Mouse (Mus musculus) CH12.LX (cell line): Measurements from ENCODE around the gene Pitpnm3. TPM values are rescaled to one million over a fixed set of nuclear protein-coding genes. Genes with fewer than 3 reads are reported as not detected.

Experiments
- DNase-seq: peaks from one replicate; pipeline ENCODE4 v3.0.0-alpha.2; 2013; ENCODE audit errors: extremely low read depth
- H3K27ac ChIP-seq: 2 replicates; pipeline ENCODE4 v1.5.1; 2012; ENCODE audit warnings: low read depth, mild to moderate bottlenecking, control low read depth, moderate library complexity; ENCODE audit not compliant: insufficient read depth
- H3K27me3 ChIP-seq: replicated peaks from 2 replicates; pipeline ENCODE3; 2012; ENCODE audit warnings: inconsistent platforms
- H3K36me3 ChIP-seq, 2 experiments: replicated peaks in 1 of 2; 2 replicates each; pipeline versions ENCODE3 to v1.6.1; 2012; ENCODE audit warnings: inconsistent platforms in 1 of 2, low read length in 1 of 2, mild to moderate bottlenecking in 1 of 2, mixed read lengths in 1 of 2, moderate library complexity in 1 of 2; ENCODE audit not compliant: control insufficient read depth in 1 of 2, insufficient read depth in 1 of 2
- H3K4me1 ChIP-seq, 2 experiments: 2 replicates each; pipeline ENCODE4 v1.6.1; 2012; ENCODE audit warnings: inconsistent platforms in 1 of 2, moderate library complexity in 1 of 2; ENCODE audit not compliant: insufficient read depth in 2 of 2, control insufficient read depth in 1 of 2
- H3K4me2 ChIP-seq: 2 replicates; pipeline ENCODE4 v1.6.1; 2012; ENCODE audit warnings: low read depth, mild to moderate bottlenecking, control low read depth; ENCODE audit not compliant: poor library complexity, insufficient read depth, severe bottlenecking
- H3K4me3 ChIP-seq, 3 experiments: fragments of 150-350 bp in 1 of 3; sonication (generic) in 1 of 3; replicated peaks in 1 of 3; 2 replicates each; pipeline versions ENCODE3 to v1.5.1; 2011 to 2012; ENCODE audit warnings: low read depth in 2 of 3, low read length in 2 of 3, mild to moderate bottlenecking in 2 of 3, moderate library complexity in 2 of 3, control low read depth in 1 of 3, improper control_type of control experiment in 1 of 3, inconsistent platforms in 1 of 3, mixed read lengths in 1 of 3; ENCODE audit not compliant: poor library complexity in 1 of 3
- H3K79me2 ChIP-seq: replicated peaks from 2 replicates; pipeline ENCODE4 v1.6.1; 2012; ENCODE audit warnings: mild to moderate bottlenecking, moderate library complexity; ENCODE audit not compliant: control insufficient read depth, poor library complexity, insufficient read depth, severe bottlenecking; ENCODE audit errors: extremely low read depth
- H3K9ac ChIP-seq: 2 replicates; pipeline ENCODE4 v1.6.1; 2012; ENCODE audit warnings: low read depth, mild to moderate bottlenecking, control low read depth, moderate library complexity; ENCODE audit not compliant: insufficient read depth
- H3K9me3 ChIP-seq: replicated peaks from 2 replicates; pipeline ENCODE3; 2012; ENCODE audit warnings: low read length, inconsistent platforms, mixed read lengths
- CHD1 ChIP-seq: IDR thresholded peaks from 2 replicates; pipeline ENCODE4 v1.6.1; 2012; ENCODE audit warnings: low read depth, low read length, improper control_type of control experiment, inconsistent platforms
- E2F4 ChIP-seq: IDR thresholded peaks from 2 replicates; pipeline ENCODE4 v1.6.1; 2011; ENCODE audit warnings: low read depth, low read length, improper control_type of control experiment; ENCODE audit not compliant: insufficient replicate concordance
- ELF1 ChIP-seq: IDR thresholded peaks from 2 replicates; pipeline ENCODE4 v1.6.1; 2014; ENCODE audit warnings: low read depth, mild to moderate bottlenecking, inconsistent platforms, low read length, improper control_type of control experiment
- ETS1 ChIP-seq: conservative IDR thresholded peaks from 2 replicates; pipeline ENCODE4 v1.6.1; 2012; ENCODE audit warnings: low read depth, mild to moderate bottlenecking, inconsistent platforms, low read length, improper control_type of control experiment, moderate library complexity
- GABPA ChIP-seq: IDR thresholded peaks from 2 replicates; pipeline ENCODE4 v1.6.1; 2012; ENCODE audit warnings: low read depth, low read length, improper control_type of control experiment, inconsistent platforms; ENCODE audit not compliant: insufficient replicate concordance
- HCFC1 ChIP-seq: IDR thresholded peaks from 2 replicates; pipeline ENCODE4 v1.6.1; 2012; ENCODE audit warnings: low read depth, mild to moderate bottlenecking, inconsistent platforms, low read length, improper control_type of control experiment
- JUN ChIP-seq: IDR thresholded peaks from 2 replicates; pipeline ENCODE4 v1.6.1; 2011; ENCODE audit warnings: low read depth, mild to moderate bottlenecking, low read length, improper control_type of control experiment, moderate library complexity; ENCODE audit not compliant: insufficient read depth
- JUND ChIP-seq: conservative IDR thresholded peaks from 2 replicates; pipeline ENCODE4 v1.6.1; 2011; ENCODE audit warnings: low read depth, low read length, improper control_type of control experiment
- KAT2A ChIP-seq: IDR thresholded peaks from 2 replicates; pipeline ENCODE4 v1.6.1; 2012; ENCODE audit warnings: low read length, improper control_type of control experiment, inconsistent platforms; ENCODE audit not compliant: insufficient replicate concordance
- MYC ChIP-seq: IDR thresholded peaks from 2 replicates; pipeline ENCODE4 v1.6.1; 2011; ENCODE audit warnings: low read depth, mild to moderate bottlenecking, improper control_type of control experiment, low read length
- NELFE ChIP-seq: IDR thresholded peaks from 2 replicates; pipeline ENCODE4 v1.6.1; 2011; ENCODE audit warnings: low read depth, low read length, improper control_type of control experiment
- PAX5 ChIP-seq: IDR thresholded peaks from 2 replicates; pipeline ENCODE4 v1.6.1; 2012; ENCODE audit warnings: low read length, inconsistent platforms, mixed read lengths
- POLR2AphosphoS2 ChIP-seq: IDR thresholded peaks from 2 replicates; pipeline ENCODE4 v1.6.1; 2011; ENCODE audit warnings: low read depth, low read length, improper control_type of control experiment
- RAD21 ChIP-seq: IDR thresholded peaks from 2 replicates; pipeline ENCODE4 v1.6.1; 2011; ENCODE audit warnings: low read depth, mild to moderate bottlenecking, low read length, improper control_type of control experiment, moderate library complexity
- RCOR1 ChIP-seq: conservative IDR thresholded peaks from 2 replicates; pipeline ENCODE4 v1.6.1; 2012; ENCODE audit warnings: low read depth, mild to moderate bottlenecking, inconsistent platforms, low read length, improper control_type of control experiment
- USF2 ChIP-seq: conservative IDR thresholded peaks from 2 replicates; pipeline ENCODE4 v1.6.1; 2011; ENCODE audit warnings: low read depth, low read length, improper control_type of control experiment
- ZC3H11A ChIP-seq: IDR thresholded peaks from 2 replicates; pipeline ENCODE4 v1.6.1; 2012; ENCODE audit warnings: low read depth, mild to moderate bottlenecking, inconsistent platforms, low read length, improper control_type of control experiment
- ZKSCAN1 ChIP-seq: IDR thresholded peaks from 2 replicates; pipeline ENCODE4 v1.6.1; 2012; ENCODE audit warnings: low read depth, inconsistent platforms, low read length, improper control_type of control experiment, borderline replicate concordance
- ZMIZ1 ChIP-seq: IDR thresholded peaks from 2 replicates; pipeline ENCODE4 v1.6.1; 2012; ENCODE audit warnings: low read depth, mild to moderate bottlenecking, inconsistent platforms, low read length, improper control_type of control experiment
- ZNF384 ChIP-seq: IDR thresholded peaks from 2 replicates; pipeline ENCODE4 v1.6.1; 2012; ENCODE audit warnings: low read depth, low read length, improper control_type of control experiment, inconsistent platforms
- dilution Hi-C: fragments of 300-500 bp; cut with MboI; formaldehyde crosslinking; loops from 2 replicates; pipeline ENCODE4 v1.14.3; 2020; ENCODE audit warnings: low sequenced_read_pairs; ENCODE audit not compliant: extremely low pct_unique_long_range_greater_than_20kb, extremely low pct_ligation_motif_present
- in situ Hi-C: fragments of 300-500 bp; cut with MboI; formaldehyde crosslinking; loops from 3 replicates; pipeline ENCODE4 v1.14.3; 2019; ENCODE audit warnings: low sequenced_read_pairs, low pct_ligation_motif_present, low pct_unique_long_range_greater_than_20kb, mixed read lengths
- polyA plus RNA-seq: library from polyadenylated mRNA; unstranded; fragments of >175 nt; gene quantifications from 2 replicates; pipeline ENCODE4 v1.2.1, GENCODE M21; 2012; ENCODE audit warnings: low read depth; ENCODE audit not compliant: insufficient read length
- total RNA-seq, 2 experiments: library from RNA; depleted of rRNA; stranded (reverse); fragments of 300-350 nt in 1 of 2; fragments of >200 nt in 1 of 2; gene quantifications; 2 replicates each; pipeline ENCODE4 v1.2.3; 2012 to 2014

Gene Pitpnm3
- total and polyA plus RNA-seq, 3 experiments, result 0.08 to 0.59 (median 0.31) TPM

- dilution Hi-C loops, result no loop called here
- H3K4me3 ChIP-seq, result no peak overlapping the region
- peak overlapping the region; percentile 37 for H3K4me2 ChIP-seq
- no peak overlapping the region for H3K27ac ChIP-seq
- no peaks in the 10 kb centered on the region for H3K36me3 ChIP-seq
- peaks cover 6 to 24% of the 10 kb centered on the region in 2 experiments; a peak in 3 of 4 replicates for H3K4me1 ChIP-seq
- in situ Hi-C loops, result no loop called here
- no peak overlapping the region for H3K9ac ChIP-seq
- H3K27me3 ChIP-seq, result peaks cover 65% of the 10 kb centered on the region
- H3K79me2 ChIP-seq, result no peaks in the 10 kb centered on the region
- DNase-seq, result no peak
- no peaks in the 10 kb centered on the region for H3K9me3 ChIP-seq
- TF ChIP-seq RCOR1 (no peak), ZMIZ1 (no peak), GABPA (no peak)
Observed at GRCm38 (mm10) chr11:72130021-72130420, 5.6 kb downstream of the Pitpnm3 start.

GRCm38 (mm10) chr11:72129032-72129894, 6.3 kb downstream of the Pitpnm3 start:
- no peak for TF ChIP-seq JUND
- no peak for TF ChIP-seq E2F4
- no peak for TF ChIP-seq JUN
- no peak for TF ChIP-seq RCOR1
- TF ChIP-seq KAT2A, result no peak
- no peak for TF ChIP-seq RAD21
- TF ChIP-seq ZNF384, result no peak
- no peak for TF ChIP-seq ZC3H11A
- TF ChIP-seq POLR2AphosphoS2, result no peak
- TF ChIP-seq MYC, result no peak
- no peak for TF ChIP-seq ETS1
- TF ChIP-seq CHD1, result no peak
- no peak for TF ChIP-seq ZKSCAN1
- no peak for TF ChIP-seq PAX5
- TF ChIP-seq NELFE, result no peak
- TF ChIP-seq ELF1, result no peak
- TF ChIP-seq USF2, result no peak
- no peak for TF ChIP-seq HCFC1
- Histone ChIP-seq H3K79me2 (no peaks in the 10 kb centered on the region), H3K9ac (no peak overlapping the region), H3K4me3 (no peak overlapping the region), H3K4me1 (peaks cover 6 to 24% of the 10 kb centered on the region in 2 experiments; a peak in 3 of 4 replicates), H3K9me3 (no peaks in the 10 kb centered on the region), H3K36me3 (no peaks in the 10 kb centered on the region), H3K27ac (no peak overlapping the region), H3K4me2 (no peak overlapping the region), H3K27me3 (peaks cover 58% of the 10 kb centered on the region)
- dilution Hi-C loops, result no loop called here
- in situ Hi-C loops, result no loop called here
- no peak for DNase-seq
